Mouse (Mus musculus) embryonic facial prominence, embryonic 14.5 days (tissue): ENCODE data around the gene Hsdl1. TPM values are rescaled to one million over a fixed set of nuclear protein-coding genes. Genes with fewer than 3 reads are reported as not detected.

Source experiments
- ATAC-seq: fragments of 200-750 bp; cut with Nextera tagmentation; 2 replicates; pipeline ENCODE4 v1.8.0; 2017; ENCODE audit warnings: low read depth, moderate number of reproducible peaks, moderate TSS enrichment
- DNase-seq: peaks from one replicate; pipeline ENCODE4 v3.0.0-alpha.2; 2015; ENCODE audit warnings: low spot score
- H3K27ac ChIP-seq: fragments of 300-500 bp; sonication (generic); replicated peaks from 2 replicates; pipeline ENCODE4 v1.5.1; 2014; ENCODE audit warnings: low read depth, mild to moderate bottlenecking, low read length, moderate library complexity
- H3K27me3 ChIP-seq: fragments of 300-500 bp; sonication (generic); replicated peaks from 2 replicates; pipeline ENCODE4 v1.6.1; 2014; ENCODE audit warnings: low read length; ENCODE audit not compliant: control insufficient read depth, insufficient read depth
- H3K36me3 ChIP-seq: fragments of 300-500 bp; sonication (generic); 2 replicates; pipeline ENCODE4 v1.6.1; 2014; ENCODE audit warnings: low read length, mixed read lengths; ENCODE audit not compliant: control insufficient read depth, insufficient read depth
- H3K4me1 ChIP-seq: fragments of 300-500 bp; sonication (generic); 2 replicates; pipeline ENCODE4 v1.6.1; 2014; ENCODE audit warnings: antibody characterized with exemption, low read length; ENCODE audit not compliant: control insufficient read depth, insufficient read depth
- H3K4me2 ChIP-seq: fragments of 300-500 bp; sonication (generic); 2 replicates; pipeline ENCODE4 v1.6.1; 2014; ENCODE audit warnings: low read depth, mild to moderate bottlenecking, low read length, moderate library complexity, mixed read lengths
- H3K4me3 ChIP-seq: fragments of 300-500 bp; sonication (generic); 2 replicates; pipeline ENCODE4 v1.5.1; 2014; ENCODE audit warnings: low read depth, mild to moderate bottlenecking, low read length
- H3K9ac ChIP-seq: fragments of 300-500 bp; sonication (generic); 2 replicates; pipeline ENCODE4 v1.6.1; 2014; ENCODE audit warnings: low read depth, mild to moderate bottlenecking, low read length, moderate library complexity, mixed read lengths
- H3K9me3 ChIP-seq: fragments of 300-500 bp; sonication (generic); 2 replicates; pipeline ENCODE4 v1.6.1; 2016; ENCODE audit warnings: low read length; ENCODE audit not compliant: control insufficient read depth
- WGBS: fragments of 180-500 bp; shearing (Covaris S2); extraction: QIAGEN DNeasy Blood & Tissue Kit; methylation state at CpG from one replicate; pipeline ENCODE4 v1.1.7; 2014; 5-methylcytosine and 5-hydroxymethylcytosine counted together
- polyA plus RNA-seq: library from polyadenylated mRNA; unstranded; fragments of >200 nt; fragmentation: Nextera tagmentation; extraction: Ambion mirVana; gene quantifications from 2 replicates; pipeline ENCODE4 v1.2.1, GENCODE M21; 2014

Hsdl1 gene
- polyA plus RNA-seq, 1 experiment from 2014 or later, result 34.0 TPM

DNA sequence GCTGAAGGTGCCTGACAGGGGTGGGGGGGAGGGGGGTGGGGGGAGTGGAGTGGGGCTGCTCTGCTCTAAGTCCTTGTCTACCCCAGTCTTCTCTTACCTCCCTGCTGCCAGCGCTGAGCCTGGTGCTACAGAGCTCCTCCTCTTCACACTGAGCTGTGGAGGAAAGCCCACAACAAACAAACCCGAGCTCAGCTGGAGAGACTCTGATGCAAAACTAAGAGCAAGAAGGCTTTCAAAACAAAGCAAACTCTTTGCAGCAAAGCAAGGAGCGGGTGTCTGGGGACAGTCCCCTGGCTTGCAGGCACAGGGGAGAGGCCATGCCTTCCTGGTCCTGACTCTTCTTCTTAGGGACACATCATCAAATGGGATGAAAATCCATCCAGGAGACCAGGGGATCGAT is 5.1 kb downstream of the Hsdl1 start:
- DNase-seq (no peak), ATAC-seq (no peak)
- H3K4me2 ChIP-seq, result no peak overlapping the region
- no peaks in the 10 kb centered on the region for H3K27me3 ChIP-seq
- H3K4me1 ChIP-seq, result peaks cover 5% of the 10 kb centered on the region
- H3K9ac ChIP-seq, result no peak overlapping the region
- no peak overlapping the region for H3K4me3 ChIP-seq
- no peaks in the 10 kb centered on the region for H3K9me3 ChIP-seq
- no peak overlapping the region for H3K27ac ChIP-seq
- 46% methylated on average over 4 of the region's 4 CpGs for WGBS
- H3K36me3 ChIP-seq, result peaks cover 18% of the 10 kb centered on the region

DNA sequence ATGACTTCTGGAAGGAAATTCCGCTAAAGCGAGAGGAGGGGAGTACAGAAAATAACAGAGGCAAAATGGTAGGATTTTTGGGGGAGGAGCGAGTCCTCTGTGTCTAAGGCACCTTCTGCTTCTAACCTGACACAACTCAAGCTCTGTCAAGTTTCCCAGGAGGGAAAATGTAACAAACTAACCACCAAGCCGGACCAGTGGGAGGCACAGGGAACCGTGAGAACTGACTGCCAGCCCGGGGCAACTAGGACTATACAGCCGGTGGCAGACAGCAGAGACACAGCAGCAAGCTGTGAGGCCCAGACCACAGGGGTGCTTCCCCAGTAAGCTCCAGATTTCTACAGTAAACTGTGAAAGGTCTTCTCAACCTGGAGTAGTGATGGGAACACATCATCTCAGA is 6.0 kb downstream of the Hsdl1 start:
- ATAC-seq (no peak), DNase-seq (no peak)
- Histone ChIP-seq H3K27ac (no peak overlapping the region), H3K4me3 (no peak overlapping the region), H3K4me2 (no peak overlapping the region), H3K27me3 (no peaks in the 10 kb centered on the region), H3K9me3 (no peaks in the 10 kb centered on the region), H3K9ac (no peak overlapping the region), H3K36me3 (peaks cover 25% of the 10 kb centered on the region), H3K4me1 (peaks cover under 1% of the 10 kb centered on the region)
- WGBS, result 52% methylated on average over 7 of the region's 7 CpGs

DNA sequence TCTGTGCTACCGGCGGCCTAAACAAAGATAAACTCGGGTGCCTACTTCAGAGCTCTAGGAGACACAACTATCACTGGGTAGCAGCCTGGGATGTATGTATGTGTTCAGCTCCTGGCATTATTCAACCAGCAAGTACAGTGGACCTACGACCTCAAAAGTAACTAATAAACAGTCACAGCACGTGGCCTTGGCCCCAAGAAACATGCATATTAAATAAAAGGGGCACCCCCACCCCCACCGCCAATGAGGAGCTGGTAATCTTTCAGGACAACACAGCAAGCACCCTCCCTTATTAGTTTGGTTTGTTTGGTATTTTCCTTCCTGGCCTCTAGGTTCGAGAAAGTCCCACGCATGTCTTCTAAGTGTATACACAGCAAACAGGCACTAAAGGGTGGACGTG is 6.7 kb downstream of the Hsdl1 start:
- Histone ChIP-seq H3K9me3 (no peaks in the 10 kb centered on the region), H3K27ac (no peak overlapping the region), H3K36me3 (peaks cover 32% of the 10 kb centered on the region), H3K9ac (no peak overlapping the region), H3K4me2 (no peak overlapping the region), H3K27me3 (no peaks in the 10 kb centered on the region), H3K4me1 (no peaks in the 10 kb centered on the region), H3K4me3 (no peak overlapping the region)
- no peak for DNase-seq
- WGBS, result 87% methylated on average over 9 of the region's 9 CpGs
- no peak for ATAC-seq

DNA sequence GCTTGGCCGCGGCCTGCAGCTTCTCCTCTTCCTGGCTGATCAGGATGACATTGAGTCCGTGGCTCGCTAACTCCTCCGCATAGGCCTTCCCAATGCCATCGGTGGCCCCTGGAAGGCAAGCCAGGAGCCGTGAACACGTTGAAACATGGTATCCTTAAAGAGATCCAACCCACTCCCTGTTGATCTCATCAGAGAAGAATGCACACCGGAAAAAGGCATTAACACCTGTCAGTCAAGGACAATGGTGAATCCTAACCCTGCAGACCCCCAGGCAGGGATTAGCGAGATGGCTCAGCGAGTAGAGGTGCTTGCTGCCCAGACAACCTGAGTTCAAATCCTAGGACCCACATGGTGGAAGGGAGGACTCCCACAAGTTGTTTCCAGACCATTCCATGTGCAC is 8.6 kb downstream of the Hsdl1 start:
- Histone ChIP-seq H3K9me3 (no peaks in the 10 kb centered on the region), H3K27ac (no peak overlapping the region), H3K4me2 (no peak overlapping the region), H3K27me3 (no peaks in the 10 kb centered on the region), H3K4me1 (no peaks in the 10 kb centered on the region), H3K4me3 (no peak overlapping the region), H3K36me3 (peaks cover 47% of the 10 kb centered on the region), H3K9ac (no peak overlapping the region)
- 79% methylated on average over 11 of the region's 11 CpGs for WGBS
- ATAC-seq, result no peak
- DNase-seq, result no peak

DNA sequence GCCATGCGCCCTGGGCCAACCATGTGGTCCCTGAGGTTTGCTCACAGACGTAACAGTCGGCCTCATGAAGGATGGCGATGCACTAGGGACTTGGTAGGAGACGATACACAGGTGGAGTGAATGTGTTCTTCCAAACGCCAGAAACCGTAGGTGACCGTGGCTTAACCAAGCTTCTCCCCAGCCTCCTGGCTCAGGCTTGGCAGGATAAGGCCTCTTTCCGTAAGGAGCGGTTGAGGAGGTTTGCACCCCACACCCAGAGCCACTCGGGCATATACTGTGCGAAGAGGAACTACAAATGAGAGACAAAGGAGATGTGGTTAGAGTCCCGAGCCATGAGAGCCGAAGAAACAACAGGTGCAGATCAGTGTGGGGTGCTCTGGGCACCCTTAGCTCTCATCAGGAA is 11.1 kb downstream of the Hsdl1 start:
- ATAC-seq, result no peak
- Histone ChIP-seq H3K27me3 (no peaks in the 10 kb centered on the region), H3K36me3 (peaks cover 47% of the 10 kb centered on the region), H3K27ac (no peak overlapping the region), H3K4me2 (no peak overlapping the region), H3K9me3 (no peaks in the 10 kb centered on the region), H3K4me3 (no peak overlapping the region), H3K4me1 (peaks cover 5% of the 10 kb centered on the region; the same call in 1 of the 2 replicates), H3K9ac (no peak overlapping the region)
- no peak for DNase-seq
- WGBS, result 92% methylated on average over 14 of the region's 14 CpGs

DNA sequence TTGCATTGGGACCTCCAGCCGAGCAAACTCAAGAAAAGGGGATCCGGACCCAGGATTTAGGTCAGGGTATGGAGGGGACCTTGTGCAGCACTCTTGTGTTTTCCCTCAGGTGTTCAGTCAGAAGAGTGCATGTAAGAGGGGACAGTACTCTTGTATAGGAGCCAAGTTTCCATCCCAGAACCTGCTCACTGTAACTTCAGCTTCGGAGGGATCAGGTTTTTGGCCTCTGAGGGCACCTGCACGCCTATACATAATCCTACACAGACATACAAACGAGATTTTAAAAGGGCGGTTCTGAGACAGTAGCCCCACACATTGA is 15.6 kb downstream of the Hsdl1 start:
- Histone ChIP-seq H3K27ac (peak overlapping the region; percentile 53; the same call in 1 of the 2 replicates), H3K9me3 (no peaks in the 10 kb centered on the region), H3K4me1 (peaks cover 17% of the 10 kb centered on the region), H3K9ac (peak overlapping the region; percentile 70; the same call in 1 of the 2 replicates), H3K27me3 (no peaks in the 10 kb centered on the region), H3K36me3 (peaks cover 26% of the 10 kb centered on the region), H3K4me3 (no peak overlapping the region), H3K4me2 (peak overlapping the region; percentile 64)
- no peak for ATAC-seq
- 91% methylated on average over 6 of the region's 6 CpGs for WGBS
- DNase-seq, result no peak

DNA sequence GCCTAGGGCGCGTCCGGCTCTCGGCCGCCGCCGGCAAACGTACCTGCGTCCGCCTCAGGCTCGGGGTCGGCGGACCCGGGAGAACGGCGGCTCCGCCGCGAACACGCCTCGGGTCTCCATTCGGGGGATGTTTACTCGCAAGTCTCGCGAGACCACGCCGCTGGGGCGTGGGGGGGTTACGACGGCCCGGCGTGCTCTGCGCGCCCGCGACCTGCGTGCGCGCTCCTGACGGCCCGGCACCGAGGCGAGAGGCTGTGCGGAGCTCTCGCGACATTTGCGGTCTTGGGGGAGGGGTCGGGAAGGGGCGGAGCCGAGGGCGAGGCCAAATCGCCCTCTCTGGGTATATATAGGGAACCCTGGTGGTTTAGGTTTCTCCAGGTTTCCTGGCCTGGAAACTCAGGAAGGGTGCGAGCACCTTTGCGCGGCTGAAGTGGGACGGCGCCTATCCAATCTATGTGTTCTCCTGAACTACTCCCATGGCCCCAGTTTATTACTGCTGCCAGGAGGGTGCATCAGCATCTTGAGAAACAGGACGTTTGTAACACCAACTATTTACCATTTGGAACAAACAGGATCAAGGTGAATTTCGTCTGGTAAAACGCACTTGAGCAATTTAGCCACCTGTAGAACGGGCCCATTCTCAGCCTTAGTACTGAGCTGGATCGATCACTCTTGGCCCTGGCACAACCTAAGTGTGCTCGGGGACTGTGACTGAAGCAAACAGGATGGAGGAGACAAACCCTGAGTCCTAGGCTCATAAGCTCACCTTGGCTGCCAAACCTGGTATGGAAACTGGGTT is 16.2 kb downstream of the Hsdl1 start, which contains the start of gene Mbtps1:
TSS of gene Mbtps1 (minus strand) at position 133 of the 799 bp plus-strand sequence.
- DNase-seq (peak; percentile 97), ATAC-seq (peak; percentile 97)
- peak within 1 kb of the TSS; percentile 92 for H3K27ac ChIP-seq
- H3K9ac ChIP-seq, result peak within 1 kb of the TSS; percentile 89
- H3K4me1 ChIP-seq, result peaks cover 17% of the 10 kb centered on the region
- WGBS, result 11% methylated on average over 37 of the region's 63 CpGs
- H3K4me3 ChIP-seq, result peak within 1 kb of the TSS; percentile 81
- peaks cover 20% of the 10 kb centered on the region for H3K36me3 ChIP-seq
- no peaks in the 10 kb centered on the region for H3K9me3 ChIP-seq
- peak within 1 kb of the TSS; percentile 89 for H3K4me2 ChIP-seq
- no peaks in the 10 kb centered on the region for H3K27me3 ChIP-seq

DNA sequence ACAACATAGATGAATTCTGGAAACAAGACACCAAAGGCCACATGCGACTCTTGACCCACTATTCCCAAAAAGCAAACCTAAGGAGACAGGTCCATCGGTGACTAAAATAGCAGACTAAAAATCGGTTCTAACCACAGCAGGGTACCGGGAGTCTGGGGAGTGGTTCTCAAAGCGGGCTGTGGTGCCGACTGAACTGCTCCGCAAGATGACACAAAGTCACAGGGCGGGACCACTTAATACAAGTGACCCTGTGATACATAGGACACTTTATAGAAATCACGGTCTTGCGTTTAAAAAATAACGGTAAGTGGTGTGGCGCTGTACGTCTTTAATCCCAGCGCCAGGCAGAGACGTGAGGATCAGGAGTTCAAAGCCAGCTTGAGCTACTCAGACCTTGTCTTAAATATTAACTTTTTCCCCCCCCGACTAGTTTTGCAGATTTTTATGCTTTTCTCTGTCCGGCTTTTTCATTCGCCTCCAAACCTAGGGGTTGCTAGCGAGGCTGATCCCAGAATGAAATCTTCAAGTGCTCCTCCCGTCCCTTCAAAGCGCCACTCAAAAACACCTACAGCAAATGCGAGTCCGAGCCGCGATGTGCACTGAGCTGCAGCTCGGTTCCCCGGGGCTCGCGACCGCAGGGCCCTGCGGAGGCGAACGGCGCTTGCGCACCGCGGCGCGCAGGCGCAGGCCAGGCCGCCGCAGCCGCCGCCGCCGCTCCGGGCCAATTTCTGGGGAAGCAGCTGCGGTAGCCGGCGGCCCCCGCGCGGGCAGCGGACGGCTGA is 17.0 kb downstream of the Hsdl1 start:
- Histone ChIP-seq H3K4me1 (peaks cover 21% of the 10 kb centered on the region), H3K27me3 (no peaks in the 10 kb centered on the region), H3K4me2 (peak overlapping the region; percentile 89), H3K9ac (peak overlapping the region; percentile 89), H3K36me3 (peaks cover 12% of the 10 kb centered on the region), H3K9me3 (no peaks in the 10 kb centered on the region), H3K27ac (peak overlapping the region; percentile 92), H3K4me3 (peak overlapping the region; percentile 81)
- 2% methylated on average over 28 of the region's 55 CpGs for WGBS
- ATAC-seq, result peak; percentile 94
- DNase-seq, result peak; percentile 90
